Mouse (Mus musculus): ENCODE measurements around the gene Tcn2. TPM values are rescaled to one million over a fixed set of nuclear protein-coding genes. Genes with fewer than 3 reads are reported as not detected.
A peak's percentile ranks its signal among the peaks of the same experiment; 100 is the strongest.

Tcn2 gene
- total and polyA plus RNA-seq, 3 experiments = 1.3 to 8.6 (median 2.5) TPM

DNA sequence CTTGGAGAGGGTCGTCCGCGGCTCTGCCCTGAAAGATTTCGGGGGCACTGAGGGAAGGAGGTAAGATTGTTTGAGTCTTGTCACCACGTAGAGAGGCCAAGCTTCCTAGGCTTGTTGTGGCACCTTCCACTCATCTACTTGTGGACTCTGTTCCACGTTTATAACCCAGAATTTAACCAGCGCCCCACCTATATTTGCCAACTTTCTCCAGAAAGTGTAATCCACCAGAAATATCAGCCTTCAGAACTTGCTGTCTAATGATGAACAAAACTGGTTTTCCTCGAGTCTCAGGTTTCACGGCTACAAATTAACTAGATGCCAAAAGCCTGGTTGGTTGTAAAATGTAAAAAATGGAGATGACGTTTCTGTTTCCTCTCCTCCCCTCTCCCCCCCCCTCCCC, 36.5 kb downstream of the Tcn2 start:
- no peak for TF ChIP-seq SIN3A (IDR thresholded peaks at IDR 0.05; ENCODE audit: low read length)
- TF ChIP-seq SMC3 (IDR thresholded peaks at IDR 0.05; ENCODE audit: low read depth, low read length) = no peak

DNA sequence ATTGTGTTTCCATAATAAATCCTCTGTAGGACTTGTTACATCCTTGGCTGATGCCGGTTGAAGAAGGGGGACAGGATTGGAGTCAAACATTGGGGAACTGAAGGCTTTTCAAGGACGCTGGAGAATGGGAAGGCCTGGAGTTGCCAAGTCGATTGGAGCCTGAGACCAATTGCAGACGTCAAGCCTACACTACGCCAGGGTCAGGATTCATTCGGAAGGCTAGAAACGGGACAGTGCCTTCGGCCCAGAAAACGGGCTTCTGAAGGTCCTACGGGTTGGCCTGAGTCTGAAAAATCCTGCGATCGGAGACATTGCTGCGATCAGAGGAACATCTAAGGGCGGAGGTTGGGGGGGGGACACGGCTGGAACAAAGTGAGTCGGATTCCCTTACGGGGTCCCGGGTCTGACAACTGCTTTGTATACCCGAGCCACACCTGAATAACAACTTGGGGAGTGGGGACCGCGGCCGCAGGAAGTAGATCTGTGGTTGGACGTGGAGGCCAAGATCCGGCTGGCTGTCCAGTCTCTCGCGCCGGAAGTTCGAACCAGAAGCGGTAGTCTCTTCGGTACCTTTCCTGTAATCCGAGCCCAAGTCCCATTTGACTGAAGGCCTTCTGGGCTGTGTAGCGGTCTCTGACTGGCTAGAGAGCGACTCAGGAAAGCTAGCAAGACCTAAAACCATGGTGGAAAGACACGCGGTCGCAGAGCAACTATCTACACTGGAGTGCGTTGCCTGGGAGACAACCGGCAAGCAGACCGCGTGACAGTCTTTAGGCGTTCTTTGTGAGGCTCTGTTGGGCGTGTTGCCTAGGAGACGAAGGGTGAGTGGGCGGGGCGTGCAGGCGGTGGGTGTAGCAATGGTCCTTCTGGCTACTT, 37.3 kb downstream of the Tcn2 start, which contains the start of the genes 4921536K21Rik and Dusp18:
TSS of gene 4921536K21Rik (minus strand) at position 693 of the 876 bp plus-strand sequence.
TSS of gene Dusp18 (plus strand) at position 835 of the 876 bp plus-strand sequence.
- Histone ChIP-seq H3K4me2 (ENCODE audit: insufficient read depth, low read depth, poor library complexity, severe bottlenecking) (peak within 1 kb of the TSS; percentile 85), H3K9ac (ENCODE audit: insufficient read depth, low read depth) (peak within 1 kb of the TSS; percentile 77), H3K79me2 (replicated peaks; ENCODE audit: control insufficient read depth, extremely low read depth, insufficient read depth, poor library complexity, severe bottlenecking) (no peaks in the 10 kb centered on the region), H3K27ac (ENCODE audit: insufficient read depth, low read depth) (peak within 1 kb of the TSS; percentile 78), H3K4me3 (replicated peaks in 1 of 3; ENCODE audit: low read depth in 2 of 3, low read length in 2 of 3, poor library complexity in 1 of 3) (peak within 1 kb of the TSS; percentile 57 to 87 (median 74)), H3K36me3 (replicated peaks in 1 of 2; ENCODE audit: control insufficient read depth in 1 of 2, insufficient read depth in 1 of 2, low read length in 1 of 2) (peaks cover 12 to 28% of the 10 kb centered on the region in 2 experiments), H3K27me3 (replicated peaks) (peaks cover 3% of the 10 kb centered on the region), H3K4me1 (ENCODE audit: control insufficient read depth in 1 of 2, insufficient read depth in 2 of 2) (peaks cover 0 to 22% of the 10 kb centered on the region in 2 experiments; a peak in 2 of 4 replicates), H3K9me3 (replicated peaks; ENCODE audit: low read length) (no peaks in the 10 kb centered on the region)
- peak; percentile 92 for DNase-seq (ENCODE audit: extremely low read depth)
- in situ Hi-C loops (cut with MboI; ENCODE audit: low pct_ligation_motif_present, low pct_unique_long_range_greater_than_20kb, low sequenced_read_pairs) = no loop called here
- dilution Hi-C loops (cut with MboI; ENCODE audit: extremely low pct_ligation_motif_present, extremely low pct_unique_long_range_greater_than_20kb, low sequenced_read_pairs) = no loop called here
- TF ChIP-seq MAZ (IDR thresholded peaks at IDR 0.05; ENCODE audit: low read depth, low read length) (peak; percentile 62; the same call in 1 of the 2 replicates), SIN3A (IDR thresholded peaks at IDR 0.05; ENCODE audit: low read length) (peak; percentile 96), ZKSCAN1 (IDR thresholded peaks at IDR 0.05; ENCODE audit: borderline replicate concordance, low read depth, low read length) (no peak), BHLHE40 (IDR thresholded peaks at IDR 0.05; ENCODE audit: low read depth, low read length) (no peak), TBP (conservative IDR thresholded peaks at IDR 0.05; ENCODE audit: low read depth, low read length) (peak; percentile 69; the same call in 1 of the 2 replicates), NRF1 (IDR thresholded peaks at IDR 0.05; ENCODE audit: low read depth, low read length) (no peak; the same call in 1 of the 2 replicates), CTCF (conservative IDR thresholded peaks at IDR 0.05 in 1 of 2, IDR thresholded peaks at IDR 0.05 in 1 of 2; ENCODE audit: low read depth in 2 of 2, low read length in 2 of 2) (no peak), MEF2A (IDR thresholded peaks at IDR 0.05; ENCODE audit: borderline replicate concordance, low read depth, low read length) (peak; percentile 12; the same call in 1 of the 2 replicates), POLR2AphosphoS2 (IDR thresholded peaks at IDR 0.05; ENCODE audit: low read depth, low read length) (no peak; the same call in 1 of the 2 replicates), RCOR1 (conservative IDR thresholded peaks at IDR 0.05; ENCODE audit: low read depth, low read length) (no peak; the same call in 1 of the 2 replicates), KAT2A (IDR thresholded peaks at IDR 0.05; ENCODE audit: insufficient replicate concordance, low read length) (peak; percentile 53; the same call in 1 of the 2 replicates), RAD21 (IDR thresholded peaks at IDR 0.05; ENCODE audit: low read depth, low read length) (no peak), NELFE (IDR thresholded peaks at IDR 0.05; ENCODE audit: low read depth, low read length) (peak; percentile 64), ETS1 (conservative IDR thresholded peaks at IDR 0.05; ENCODE audit: low read depth, low read length) (peak; percentile 9; the same call in 1 of the 2 replicates), JUND (conservative IDR thresholded peaks at IDR 0.05; ENCODE audit: low read depth, low read length) (no peak), TCF12 (IDR thresholded peaks at IDR 0.05; ENCODE audit: low read depth, low read length) (peak; percentile 81), MYC (IDR thresholded peaks at IDR 0.05; ENCODE audit: low read depth, low read length) (peak; percentile 91; the same call in 1 of the 2 replicates), MXI1 (IDR thresholded peaks at IDR 0.05; ENCODE audit: low read depth, low read length) (peak; percentile 99), MAX (IDR thresholded peaks at IDR 0.05; ENCODE audit: low read length) (peak; percentile 94), HCFC1 (IDR thresholded peaks at IDR 0.05; ENCODE audit: low read depth, low read length) (peak; percentile 75), IRF4 (IDR thresholded peaks at IDR 0.05; ENCODE audit: low read depth, low read length) (peak; percentile 34), JUN (IDR thresholded peaks at IDR 0.05; ENCODE audit: insufficient read depth, low read depth, low read length) (no peak), ELF1 (IDR thresholded peaks at IDR 0.05; ENCODE audit: low read depth, low read length) (peak; percentile 87), MAFK (IDR thresholded peaks at IDR 0.05; ENCODE audit: insufficient replicate concordance, low read length) (no peak), ZMIZ1 (IDR thresholded peaks at IDR 0.05; ENCODE audit: low read depth, low read length) (0 out of 2 replicates have a peak, but pooled peaks have one; percentile 54), POLR2A (IDR thresholded peaks at IDR 0.05; ENCODE audit: low read depth, low read length) (peak; percentile 78), CHD1 (IDR thresholded peaks at IDR 0.05; ENCODE audit: low read depth, low read length) (peak; percentile 84; the same call in 1 of the 2 replicates)

More for the DNA sequence above, 36.5 kb downstream of the Tcn2 start:
- Histone ChIP-seq H3K4me1 (ENCODE audit: control insufficient read depth in 1 of 2, insufficient read depth in 2 of 2) (peaks cover 0 to 19% of the 10 kb centered on the region in 2 experiments; a peak in 2 of 4 replicates), H3K27ac (ENCODE audit: insufficient read depth, low read depth) (peak overlapping the region; percentile 78), H3K4me3 (replicated peaks in 1 of 3; ENCODE audit: low read depth in 2 of 3, low read length in 2 of 3, poor library complexity in 1 of 3) (peak overlapping the region; percentile 57 to 87 (median 74)), H3K27me3 (replicated peaks) (peaks cover 3% of the 10 kb centered on the region), H3K9ac (ENCODE audit: insufficient read depth, low read depth) (peak overlapping the region; percentile 77), H3K4me2 (ENCODE audit: insufficient read depth, low read depth, poor library complexity, severe bottlenecking) (peak overlapping the region; percentile 85), H3K9me3 (replicated peaks; ENCODE audit: low read length) (no peaks in the 10 kb centered on the region), H3K79me2 (replicated peaks; ENCODE audit: control insufficient read depth, extremely low read depth, insufficient read depth, poor library complexity, severe bottlenecking) (no peaks in the 10 kb centered on the region), H3K36me3 (replicated peaks in 1 of 2; ENCODE audit: control insufficient read depth in 1 of 2, insufficient read depth in 1 of 2, low read length in 1 of 2) (peaks cover 12 to 34% of the 10 kb centered on the region in 2 experiments)
- dilution Hi-C loops (cut with MboI; ENCODE audit: extremely low pct_ligation_motif_present, extremely low pct_unique_long_range_greater_than_20kb, low sequenced_read_pairs) (no loop called here), in situ Hi-C loops (cut with MboI; ENCODE audit: low pct_ligation_motif_present, low pct_unique_long_range_greater_than_20kb, low sequenced_read_pairs) (no loop called here)
- DNase-seq (ENCODE audit: extremely low read depth) = no peak

Measured in CH12.LX (cell line).